Mouse (Mus musculus): ENCODE measurements around the gene Aoc2. TPM values are rescaled to one million over a fixed set of nuclear protein-coding genes. Genes with fewer than 3 reads are reported as not detected.
"Not testable (repeated sequence)": the region's sequence is repeated elsewhere in the genome, so short reads cannot be mapped to it uniquely, and the experiment has no call there.

Aoc2 gene
- total RNA-seq, 2 experiments from 2014 or later, result 1.7 to 2.3 TPM

GRCm38 (mm10) chr11:101355916-101356315 lies 31.1 kb downstream of the Aoc2 start:
- DNase-seq, result no peak

- no peak for DNase-seq
Observed at GRCm38 (mm10) chr11:101357505-101358182, 32.8 kb downstream of the Aoc2 start.

- no peak for DNase-seq
Observed at GRCm38 (mm10) chr11:101359776-101360175, 34.9 kb downstream of the Aoc2 start.

- no peak for DNase-seq
Observed at GRCm38 (mm10) chr11:101360651-101361113, 35.8 kb downstream of the Aoc2 start.

GRCm38 (mm10) chr11:101364531-101364931 lies 39.7 kb downstream of the Aoc2 start:
- no peak for DNase-seq

GRCm38 (mm10) chr11:101367326-101367935 lies 42.6 kb downstream of the Aoc2 start, which contains the start of gene G6pc:
Gene G6pc (plus strand): TSS chr11:101367561.
- DNase-seq, result no peak

- DNase-seq, result no peak
Observed at GRCm38 (mm10) chr11:101370141-101370540, 45.3 kb downstream of the Aoc2 start.

- DNase-seq, result no peak
Observed at GRCm38 (mm10) chr11:101374421-101374938, 49.6 kb downstream of the Aoc2 start.

GRCm38 (mm10) chr11:101378196-101378595 lies 53.3 kb downstream of the Aoc2 start:
- DNase-seq, result not testable (repeated sequence)

GRCm38 (mm10) chr11:101378926-101379325 lies 54.1 kb downstream of the Aoc2 start:
- DNase-seq, result no peak

Small RNA genes lying within 50 kb of the gene (microRNA-seq; reads per million reads assigned to microRNA genes)
- gene Gm25593, result 0 reads per million in 2 experiments

Other genes with a start within 250 kb of the Aoc2 start
- under 1 TPM; 0.23 to 0.25 TPM for gene Hsd17b1, start 246.7 kb upstream of the Aoc2 start, total RNA-seq (2021)
- gene Coasy, start 242.5 kb upstream of the Aoc2 start, total RNA-seq (2021), result 10 to 100 TPM; 10.7 to 11.7 TPM
- gene Mlx, start 237.8 kb upstream of the Aoc2 start, total RNA-seq (2021), result 10 to 100 TPM; 10.7 to 12.2 TPM
- 1 to 10 TPM; 2.8 to 4.0 TPM for gene Psmc3ip, start 229.6 kb upstream of the Aoc2 start, total RNA-seq (2021)
- 10 to 100 TPM; 37.3 to 37.5 TPM for gene Retreg3, start 205.2 kb upstream of the Aoc2 start, total RNA-seq (2021)
- gene Tubg1, start 205.1 kb upstream of the Aoc2 start, total RNA-seq (2021), result 10 to 100 TPM; 37.4 to 39.0 TPM
- gene Tubg2, start 169.2 kb upstream of the Aoc2 start, total RNA-seq (2021), result 1 to 10 TPM; 5.5 to 6.3 TPM
- gene Cntnap1, start 154.5 kb upstream of the Aoc2 start, total RNA-seq (2021), result 1 to 10 TPM; 4.2 to 4.3 TPM
- gene Plekhh3, start 153.7 kb upstream of the Aoc2 start, total RNA-seq (2021), result 10 to 100 TPM; 33.2 to 36.7 TPM
- gene Ccr10, start 149.6 kb upstream of the Aoc2 start, total RNA-seq (2021), result not detected
- gene Ezh1, start 98.6 kb upstream of the Aoc2 start, total RNA-seq (2021), result 10 to 100 TPM; 17.2 to 17.7 TPM
- 10 to 100 TPM; 70.5 to 72.8 TPM for gene Ramp2, start 79.0 kb upstream of the Aoc2 start, total RNA-seq (2021)
- gene Vps25, start 71.4 kb upstream of the Aoc2 start, total RNA-seq (2021), result 10 to 100 TPM; 40.1 to 44.3 TPM
- gene Wnk4, start 64.5 kb upstream of the Aoc2 start, total RNA-seq (2021), result 1 to 10 TPM in 1 of 2 experiments, under 1 TPM in 1; 0.35 to 1.4 TPM
- gene Cntd1, start 46.1 kb upstream of the Aoc2 start, total RNA-seq (2021), result under 1 TPM; 0.14 to 0.18 TPM
- 10 to 100 TPM; 66.3 to 74.5 TPM for gene Coa3, start 45.9 kb upstream of the Aoc2 start, total RNA-seq (2021)
- 10 to 100 TPM; 74.5 to 76.9 TPM for gene Becn1, start 22.8 kb upstream of the Aoc2 start, total RNA-seq (2021)
- 10 to 100 TPM; 72.4 TPM for gene Psme3, start 8.8 kb upstream of the Aoc2 start, total RNA-seq (2021)
- 10 to 100 TPM; 25.2 to 31.0 TPM for gene Aoc3, start 5.5 kb downstream of the Aoc2 start, total RNA-seq (2021)
- under 1 TPM in 1 of 2 experiments, not detected in 1; 0.14 TPM for gene G6pc, start 42.5 kb downstream of the Aoc2 start, total RNA-seq (2021)
- 10 to 100 TPM; 17.4 to 17.6 TPM for gene Aarsd1, start 92.6 kb downstream of the Aoc2 start, total RNA-seq (2021)
- gene Gm27029, start 99.7 kb downstream of the Aoc2 start, total RNA-seq (2021), result 1 to 10 TPM; 3.5 to 5.2 TPM
- gene Rundc1, start 100.0 kb downstream of the Aoc2 start, total RNA-seq (2021), result 1 to 10 TPM; 6.5 to 6.8 TPM
- 100 to 1,000 TPM in 1 of 2 experiments, 10 to 100 TPM in 1; 90.6 to 101 TPM for gene Ptges3l, start 100.3 kb downstream of the Aoc2 start, total RNA-seq (2021)
- 10 to 100 TPM; 55.9 to 84.8 TPM for gene Rpl27, start 117.2 kb downstream of the Aoc2 start, total RNA-seq (2021)
- gene Ifi35, start 123.3 kb downstream of the Aoc2 start, total RNA-seq (2021), result 1 to 10 TPM; 6.6 to 7.2 TPM
- 1 to 10 TPM; 5.0 to 5.8 TPM for gene Rnd2, start 139.9 kb downstream of the Aoc2 start, total RNA-seq (2021)
- 10 to 100 TPM; 39.4 to 50.2 TPM for gene Vat1, start 141.2 kb downstream of the Aoc2 start, total RNA-seq (2021)
- 1 to 10 TPM; 1.9 to 4.6 TPM for gene Brca1, start 226.9 kb downstream of the Aoc2 start, total RNA-seq (2021)
- gene Nbr1, start 227.1 kb downstream of the Aoc2 start, total RNA-seq (2021), result 10 to 100 TPM; 73.1 to 81.8 TPM

Measured in gastrocnemius, postnatal 10 days (tissue).